Mouse (Mus musculus) right cerebral cortex, adult 2 months (tissue): Measurements from ENCODE around the gene Baiap2l2.
A peak's percentile ranks its signal among the peaks of the same experiment; 100 is the strongest.
"Not testable (repeated sequence)": the region's sequence is repeated elsewhere in the genome, so short reads cannot be mapped to it uniquely, and the experiment has no call there.

Source experiments
- DNase-seq, 2 experiments: peaks; one replicate each; pipeline ENCODE4 v3.0.0; 2021 to 2022; ENCODE audit warnings: low spot score in 2 of 2

The Baiap2l2 gene

GRCm38 (mm10) chr15:79261095-79261725 lies 24.1 kb downstream of the Baiap2l2 start:
- DNase-seq, result peak; percentile 51 to 53

- no peak for DNase-seq
Measured at GRCm38 (mm10) chr15:79258521-79258920, 26.8 kb downstream of the Baiap2l2 start.

GRCm38 (mm10) chr15:79254661-79255060 lies 30.7 kb downstream of the Baiap2l2 start, which contains the start of gene Slc16a8:
Gene Slc16a8 (minus strand): TSS chr15:79254761.
- DNase-seq, result no peak

DNA sequence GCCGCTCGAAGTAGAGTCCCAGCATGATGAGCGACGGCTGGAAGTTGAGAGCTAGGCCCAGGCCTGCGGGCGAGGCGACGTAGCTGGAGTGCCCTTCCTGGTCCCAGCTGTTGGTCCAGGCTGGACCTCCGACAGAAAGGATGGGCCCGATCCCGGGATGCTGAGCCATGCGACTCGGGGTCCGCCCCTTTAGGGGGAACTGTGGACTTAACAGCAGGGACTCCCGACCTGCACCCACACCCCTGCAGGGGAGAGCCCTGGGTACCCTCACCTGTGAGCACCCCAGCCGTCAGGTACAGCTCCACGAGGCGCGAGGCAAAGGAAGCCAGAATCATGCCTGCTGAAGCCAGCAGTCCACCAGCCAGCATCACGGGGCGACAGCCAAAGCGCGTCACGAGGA lies 32.8 kb downstream of the Baiap2l2 start:
- no peak for DNase-seq

DNA sequence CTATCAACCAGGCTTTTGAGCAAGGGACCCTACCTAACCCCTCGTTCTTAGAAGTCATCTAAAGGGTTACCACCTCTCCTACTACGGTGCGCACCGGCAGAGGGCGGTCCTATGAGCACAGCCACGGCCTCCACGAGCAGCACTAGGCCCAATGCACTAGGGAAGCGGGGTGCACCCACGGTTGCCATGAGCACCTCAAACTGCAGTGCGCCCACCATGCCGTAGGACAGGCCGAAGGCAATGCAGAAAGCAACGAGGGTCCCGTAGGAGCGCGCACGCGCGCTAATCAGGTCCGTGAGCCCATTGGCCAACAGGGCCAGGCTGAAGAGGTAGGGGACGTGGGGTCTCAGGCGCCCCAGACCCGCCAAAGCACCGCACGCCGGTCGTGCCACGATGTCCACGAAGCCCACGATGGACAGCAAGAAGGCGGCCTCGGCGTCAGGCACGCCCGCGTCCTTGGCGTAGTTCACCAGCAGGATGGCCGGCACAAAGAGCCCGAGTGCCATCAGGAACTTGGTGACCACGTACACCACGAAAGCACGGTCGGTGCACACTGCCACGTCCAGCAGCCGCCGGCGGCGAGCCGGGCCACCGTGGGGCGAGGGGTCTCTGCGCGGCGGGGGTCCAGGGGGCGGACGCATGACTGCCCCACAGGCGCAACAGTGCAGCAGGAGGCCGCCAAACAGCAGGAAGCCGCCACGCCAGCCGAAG lies 33.4 kb downstream of the Baiap2l2 start:
- DNase-seq, result peak; percentile 28 to 41

GRCm38 (mm10) chr15:79251168-79251567 lies 34.2 kb downstream of the Baiap2l2 start:
- DNase-seq, result no peak

GRCm38 (mm10) chr15:79250236-79250635 lies 35.1 kb downstream of the Baiap2l2 start:
- no peak for DNase-seq

DNA sequence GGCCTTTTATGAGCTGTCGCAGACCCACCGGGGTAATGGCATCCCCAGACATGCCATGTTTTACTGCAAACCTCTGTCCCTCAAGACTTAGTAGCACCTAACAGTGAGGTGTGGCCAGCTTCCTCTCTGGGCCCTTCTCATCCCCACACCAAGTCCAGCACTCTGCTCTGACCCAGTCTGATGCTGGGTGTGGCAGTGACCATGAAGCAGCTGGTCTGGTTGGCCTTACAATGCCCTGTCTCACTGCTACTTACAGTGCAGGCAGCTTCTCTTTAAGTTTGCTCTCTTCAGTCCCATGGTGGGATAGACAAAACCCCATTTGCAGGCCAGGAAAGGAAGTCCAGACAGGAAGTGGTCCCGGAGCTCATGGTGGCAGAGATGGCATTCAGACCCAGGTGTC lies 40.0 kb downstream of the Baiap2l2 start:
- DNase-seq, result no peak

GRCm38 (mm10) chr15:79244071-79244893 lies 41.1 kb downstream of the Baiap2l2 start:
- no peak for DNase-seq

DNA sequence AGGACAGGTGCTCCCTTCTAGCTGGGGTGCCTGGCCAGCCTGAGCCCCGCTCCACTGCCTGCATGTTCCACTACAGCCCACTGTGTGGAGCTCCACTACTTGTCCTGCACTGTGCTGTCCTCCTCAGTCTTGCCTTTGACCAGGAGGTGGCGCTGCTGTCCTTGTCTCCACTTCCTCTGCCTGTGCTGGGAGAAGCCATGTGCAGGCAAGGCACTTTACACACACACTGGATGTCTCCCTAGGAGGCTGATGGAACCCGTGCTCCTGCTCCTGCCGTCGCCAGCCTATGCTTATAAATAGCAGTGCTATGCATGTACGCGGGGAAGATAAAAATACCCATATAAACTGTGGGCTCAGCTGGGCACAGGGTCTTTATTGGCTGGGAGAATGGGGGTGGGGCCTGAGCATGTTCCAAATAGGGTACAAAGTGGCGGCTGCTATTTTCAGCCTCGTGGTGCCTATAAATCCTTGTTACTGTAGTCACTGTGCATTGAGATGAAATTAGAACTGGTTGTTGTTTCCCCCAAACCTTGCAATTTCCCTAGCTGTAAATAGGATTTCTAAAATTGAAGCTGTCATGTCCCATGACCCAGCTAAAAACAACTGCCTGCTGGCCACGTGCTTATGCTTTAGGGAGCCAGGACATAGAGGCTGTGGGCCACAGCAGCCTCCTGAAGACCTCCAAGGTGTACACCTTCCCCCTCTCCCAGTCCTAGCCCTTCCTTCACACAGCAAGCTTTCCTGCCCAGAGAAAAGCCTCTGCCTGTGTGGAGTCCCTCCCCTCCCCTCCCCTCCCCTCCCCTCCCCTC lies 41.9 kb downstream of the Baiap2l2 start:
- peak; percentile 99 for DNase-seq

DNA sequence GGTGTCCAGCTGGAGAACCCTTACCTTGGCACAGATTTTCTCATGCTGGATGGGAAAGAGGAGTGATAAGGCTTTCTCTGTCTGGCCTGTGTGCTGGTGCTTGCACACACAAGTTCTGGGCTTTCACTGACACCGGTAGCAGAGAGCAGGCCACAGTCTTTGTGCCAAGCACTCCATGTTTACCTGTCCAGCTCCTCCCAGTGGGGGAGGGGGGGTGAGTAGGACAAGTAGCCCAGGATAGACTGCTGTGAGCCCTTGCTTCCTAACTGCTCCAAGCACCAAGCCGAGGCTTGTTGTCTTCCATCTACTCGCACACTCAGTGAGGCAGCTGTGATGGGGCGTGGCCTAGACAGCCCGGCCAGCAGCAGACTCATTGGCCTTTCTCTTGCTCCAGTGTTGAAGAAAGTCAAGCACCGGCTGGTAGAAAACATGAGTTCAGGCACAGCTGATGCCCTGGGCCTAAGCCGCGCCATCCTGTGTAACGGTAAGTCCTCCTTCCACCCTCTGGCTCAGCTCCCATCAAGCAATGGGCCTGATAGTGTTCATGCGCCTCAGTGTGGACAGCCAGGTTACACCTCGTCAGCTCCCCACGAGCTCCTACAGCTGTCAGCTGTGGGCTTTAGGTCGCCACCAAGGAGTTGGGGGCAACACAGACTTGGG lies 42.6 kb downstream of the Baiap2l2 start:
- DNase-seq, result no peak

- no peak for DNase-seq
Measured at GRCm38 (mm10) chr15:79238036-79238435, 47.3 kb downstream of the Baiap2l2 start.

GRCm38 (mm10) chr15:79235268-79235667 lies 50.1 kb downstream of the Baiap2l2 start:
- no peak for DNase-seq

DNA sequence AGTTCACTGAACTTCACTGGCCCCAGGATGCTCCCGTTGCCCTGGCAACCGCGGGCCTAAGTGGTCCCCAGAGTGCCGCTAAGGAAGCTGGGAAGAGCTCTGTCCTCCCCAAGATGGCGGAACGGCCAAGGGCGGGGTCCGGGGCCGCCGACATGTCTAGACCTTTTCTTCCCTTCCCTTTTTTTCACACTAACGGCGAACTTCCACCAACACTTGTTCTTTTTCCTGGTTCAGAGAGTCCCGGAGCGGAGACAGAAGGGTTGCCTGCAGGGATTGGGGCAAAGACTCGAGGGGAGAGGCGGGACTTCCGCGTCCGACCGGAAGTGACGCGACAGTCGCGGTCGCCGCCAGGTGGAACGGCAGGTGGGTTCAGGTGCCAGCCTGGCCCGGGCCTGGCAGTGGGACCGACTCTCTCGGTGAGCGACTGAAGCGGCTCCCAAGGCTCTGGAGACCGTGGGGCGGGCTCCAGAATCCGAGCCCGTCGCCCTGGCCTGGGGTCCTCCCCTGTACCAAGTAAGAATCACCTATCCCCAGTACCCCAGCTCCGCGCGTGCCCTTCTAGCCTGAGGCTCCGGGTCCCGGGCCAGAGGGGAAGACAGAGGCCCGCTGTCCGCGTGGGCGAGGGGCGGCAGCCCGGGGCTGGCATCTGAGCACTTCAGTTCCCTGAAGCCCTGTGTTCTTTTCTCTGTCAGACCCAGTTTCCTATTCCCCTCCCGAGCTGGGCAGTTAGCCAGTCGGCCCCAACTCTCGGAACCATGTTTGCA lies 56.1 kb downstream of the Baiap2l2 start, which contains the start of the genes Pick1 and Gm49486:
Gene Pick1, plus strand, starts transcription at position 116 of the 764 bp plus-strand sequence.
Gene Gm49486, plus strand, starts transcription at position 334 of the 764 bp plus-strand sequence.
- DNase-seq, result peak; percentile 86

DNA sequence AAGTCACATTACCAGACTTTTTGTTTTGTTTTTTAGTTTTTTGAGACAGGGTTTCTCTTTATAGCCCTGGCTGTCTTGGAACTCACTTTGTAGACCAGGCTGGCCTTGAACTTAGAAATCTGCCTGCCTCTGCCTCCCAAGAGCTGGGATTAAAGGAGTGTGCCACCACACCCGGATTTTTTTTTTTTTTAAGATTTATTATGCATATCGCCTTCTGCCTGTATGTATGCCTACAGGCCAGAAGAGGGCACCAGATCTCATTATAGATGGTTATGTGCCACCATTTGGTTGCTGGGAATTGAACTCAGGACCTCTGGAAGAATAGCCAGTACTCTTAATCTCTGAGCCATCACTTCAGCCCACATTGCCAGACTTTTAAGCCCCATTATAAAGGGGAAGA lies 59.6 kb downstream of the Baiap2l2 start:
- not testable (repeated sequence) for DNase-seq

- peak; percentile 89 to 93 for DNase-seq
Measured at GRCm38 (mm10) chr15:79224685-79225084, 60.7 kb downstream of the Baiap2l2 start.

DNA sequence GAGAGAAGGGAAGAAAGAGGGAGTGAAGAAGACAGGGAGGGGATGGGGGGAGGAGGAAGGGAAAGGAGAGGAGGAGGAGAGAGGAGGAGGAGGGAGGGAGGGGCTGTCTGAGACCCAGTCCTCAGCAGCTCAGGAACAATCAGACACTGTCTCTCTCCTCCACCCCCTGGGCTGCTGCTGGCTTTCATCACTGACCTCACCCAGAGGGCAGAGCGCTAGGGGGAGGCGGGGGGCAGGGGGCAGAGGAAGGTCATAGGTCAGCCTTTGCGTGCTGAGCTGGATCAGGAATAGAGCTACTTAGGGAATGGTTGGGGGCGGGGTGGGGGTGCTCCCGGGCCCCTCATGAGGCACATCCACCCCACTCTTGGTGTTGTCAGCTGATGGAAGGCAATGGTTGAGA lies 61.7 kb downstream of the Baiap2l2 start:
- no peak for DNase-seq

- DNase-seq, result no peak
Measured at GRCm38 (mm10) chr15:79219572-79219971, 65.8 kb downstream of the Baiap2l2 start.

- no peak for DNase-seq
Measured at GRCm38 (mm10) chr15:79216191-79216590, 69.1 kb downstream of the Baiap2l2 start.

DNA sequence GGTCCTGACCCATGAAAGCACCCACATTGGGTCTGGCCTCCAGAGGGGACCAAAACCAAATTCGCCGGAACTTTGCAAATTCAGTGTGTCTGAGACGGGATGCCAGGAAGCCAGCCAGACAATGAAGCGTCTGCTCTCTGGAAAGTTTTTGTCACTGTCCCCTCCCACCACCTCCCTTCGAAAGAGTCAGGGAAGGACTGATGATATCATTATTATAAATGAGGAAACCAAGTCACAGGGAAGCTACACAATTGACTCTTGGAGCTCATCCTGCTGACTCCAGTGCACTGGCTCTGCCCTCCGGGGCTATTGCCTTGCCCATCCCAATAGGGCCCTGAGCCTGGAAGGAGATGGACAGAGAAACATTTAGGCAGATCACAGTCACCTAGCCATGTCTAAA lies 71.7 kb downstream of the Baiap2l2 start:
- DNase-seq, result no peak
